Mouse (Mus musculus) midbrain, embryonic 10.5 days (tissue): ENCODE data around the gene Inafm1. TPM values are rescaled to one million over a fixed set of nuclear protein-coding genes. Genes with fewer than 3 reads are reported as not detected.

ENCODE experiments used
- DNase-seq: peaks from one replicate; pipeline ENCODE4 v3.0.0-alpha.2; 2017; ENCODE audit warnings: low spot score
- H3K27ac ChIP-seq: fragments of 300-500 bp; sonication (generic); replicated peaks from 2 replicates; pipeline ENCODE4 v1.5.1; 2016; ENCODE audit warnings: mild to moderate bottlenecking
- H3K27me3 ChIP-seq: fragments of 300-500 bp; sonication (generic); 2 replicates; pipeline ENCODE4 v1.6.1; 2016; ENCODE audit warnings: low read depth, mild to moderate bottlenecking; ENCODE audit not compliant: poor library complexity, severe bottlenecking
- H3K36me3 ChIP-seq: fragments of 300-500 bp; sonication (generic); 2 replicates; pipeline ENCODE4 v1.6.1; 2016; ENCODE audit warnings: mild to moderate bottlenecking, moderate library complexity
- H3K4me1 ChIP-seq: fragments of 300-500 bp; sonication (generic); 2 replicates; pipeline ENCODE4 v1.6.1; 2016
- H3K4me3 ChIP-seq: fragments of 300-500 bp; sonication (generic); 2 replicates; pipeline ENCODE4 v1.5.1; 2016; ENCODE audit warnings: mild to moderate bottlenecking, moderate library complexity
- H3K9me3 ChIP-seq: fragments of 300-500 bp; sonication (generic); replicated peaks from 2 replicates; pipeline ENCODE4 v1.6.1; 2016; ENCODE audit warnings: mild to moderate bottlenecking
- WGBS: fragments of 180-500 bp; shearing (Covaris S2); methylation state at CpG from one replicate; pipeline ENCODE4 v1.1.7; 2016; 5-methylcytosine and 5-hydroxymethylcytosine counted together
- polyA plus RNA-seq: library from polyadenylated mRNA; unstranded; fragments of >200 nt; fragmentation: Nextera tagmentation; extraction: Ambion mirVana; gene quantifications from 2 replicates; pipeline ENCODE4 v1.2.1, GENCODE M21; 2016

The Inafm1 gene
- polyA plus RNA-seq, 1 experiment from 2014 or later, result 6.3 TPM

- no peaks in the 10 kb centered on the region for H3K36me3 ChIP-seq
- 3% methylated on average over 41 of the region's 41 CpGs for WGBS
- H3K4me1 ChIP-seq, result peaks cover 46% of the 10 kb centered on the region
- DNase-seq, result peak; percentile 81
- no peaks in the 10 kb centered on the region for H3K9me3 ChIP-seq
- H3K4me3 ChIP-seq, result peak overlapping the region; percentile 64
- H3K27ac ChIP-seq, result peak overlapping the region; percentile 88
- H3K27me3 ChIP-seq, result peaks cover 18% of the 10 kb centered on the region
Observed at GRCm38 (mm10) chr7:16295321-16295900, 22.0 kb upstream of the Inafm1 start.

DNA sequence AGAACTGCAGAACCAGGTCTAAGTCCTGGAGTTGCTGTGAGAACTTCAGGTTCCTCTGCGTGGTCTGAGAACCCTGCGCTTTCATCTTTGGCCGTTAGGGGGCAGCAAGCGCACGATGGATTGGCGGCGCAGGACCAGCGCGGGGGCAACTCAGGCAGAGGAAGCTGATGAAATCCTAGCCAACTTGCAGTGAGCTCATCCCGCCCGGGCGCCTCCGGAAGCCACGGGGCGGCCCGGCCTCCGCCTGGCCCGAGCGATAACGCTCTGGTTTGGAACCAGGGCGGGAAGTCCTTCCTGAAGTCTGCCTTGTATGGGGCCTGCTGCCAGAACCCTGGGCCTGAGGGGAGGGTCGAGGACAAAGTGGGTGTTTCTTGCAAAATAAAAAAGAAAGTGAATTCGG is 21.4 kb upstream of the Inafm1 start:
- Histone ChIP-seq H3K36me3 (no peaks in the 10 kb centered on the region), H3K9me3 (no peaks in the 10 kb centered on the region), H3K4me1 (peaks cover 41% of the 10 kb centered on the region), H3K4me3 (peak overlapping the region; percentile 64), H3K27me3 (peaks cover 18% of the 10 kb centered on the region), H3K27ac (peak overlapping the region; percentile 88)
- under 1% methylated on average over 23 of the region's 23 CpGs for WGBS
- peak; percentile 95 for DNase-seq

- Histone ChIP-seq H3K9me3 (no peaks in the 10 kb centered on the region), H3K36me3 (no peaks in the 10 kb centered on the region), H3K27ac (no peak overlapping the region), H3K4me1 (peaks cover 36% of the 10 kb centered on the region), H3K27me3 (peaks cover 18% of the 10 kb centered on the region), H3K4me3 (peak overlapping the region; percentile 64; the same call in 1 of the 2 replicates)
- 33% methylated on average over 4 of the region's 4 CpGs for WGBS
- DNase-seq, result no peak
Observed at GRCm38 (mm10) chr7:16294346-16294745, 20.9 kb upstream of the Inafm1 start.

DNA sequence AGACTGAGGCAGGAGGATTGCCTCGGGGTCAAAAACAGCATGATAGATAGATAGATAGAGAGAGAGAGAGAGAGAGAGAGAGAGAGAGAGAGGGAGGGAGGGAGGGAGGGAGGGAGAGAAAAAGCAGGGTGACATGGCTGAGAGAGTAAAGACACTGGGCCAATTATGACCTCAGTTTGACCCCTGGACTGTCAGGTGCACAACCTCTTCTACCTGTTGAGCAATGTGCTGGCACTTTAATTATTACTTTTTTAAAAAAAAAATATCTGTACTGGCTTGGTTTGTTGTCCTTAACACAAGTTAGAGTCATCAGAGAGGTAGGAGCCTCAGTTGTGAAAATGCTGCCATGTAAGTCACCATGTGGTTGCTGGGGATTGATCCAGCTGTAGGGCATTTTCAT is 14.4 kb upstream of the Inafm1 start:
- WGBS, result 68% methylated on average over 1 of the region's 1 CpGs
- no peak for DNase-seq
- peaks cover 17% of the 10 kb centered on the region for H3K36me3 ChIP-seq
- H3K4me3 ChIP-seq, result no peak overlapping the region
- no peak overlapping the region for H3K27ac ChIP-seq
- peaks cover 19% of the 10 kb centered on the region for H3K4me1 ChIP-seq
- no peaks in the 10 kb centered on the region for H3K27me3 ChIP-seq
- no peaks in the 10 kb centered on the region for H3K9me3 ChIP-seq

DNA sequence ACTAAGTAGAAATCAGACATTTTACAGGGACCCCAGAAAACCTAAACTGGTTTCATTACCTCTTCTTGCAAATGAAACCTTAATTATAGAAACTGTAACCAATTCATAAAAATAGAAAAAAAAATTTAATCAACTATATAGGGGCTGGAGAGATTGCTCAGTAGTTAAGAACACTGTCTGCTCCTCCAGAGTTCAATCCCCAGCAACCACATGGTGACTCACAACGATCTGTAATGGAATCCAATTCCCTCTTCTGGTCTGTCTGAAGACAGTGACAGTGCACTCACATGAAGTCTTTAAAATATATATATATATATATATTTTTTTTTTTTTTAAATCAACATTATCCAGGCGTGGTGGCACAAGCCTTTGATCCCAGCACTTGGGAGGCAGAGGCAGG is 13.6 kb upstream of the Inafm1 start:
- 87% methylated on average over 2 of the region's 2 CpGs for WGBS
- no peaks in the 10 kb centered on the region for H3K27me3 ChIP-seq
- H3K4me1 ChIP-seq, result peaks cover 19% of the 10 kb centered on the region
- peak overlapping the region; percentile 83 for H3K4me3 ChIP-seq
- peaks cover 25% of the 10 kb centered on the region for H3K36me3 ChIP-seq
- H3K27ac ChIP-seq, result peak overlapping the region; percentile 97
- no peaks in the 10 kb centered on the region for H3K9me3 ChIP-seq
- DNase-seq, result no peak

GRCm38 (mm10) chr7:16286026-16286961 is 12.9 kb upstream of the Inafm1 start, which contains the start of gene Ccdc9:
Ccdc9 (minus strand) TSS chr7:16286795.
- Histone ChIP-seq H3K4me1 (peaks cover 19% of the 10 kb centered on the region), H3K27me3 (no peaks in the 10 kb centered on the region), H3K36me3 (peaks cover 32% of the 10 kb centered on the region), H3K4me3 (peak within 1 kb of the TSS; percentile 83), H3K9me3 (no peaks in the 10 kb centered on the region), H3K27ac (peak within 1 kb of the TSS; percentile 97)
- under 1% methylated on average over 70 of the region's 70 CpGs for WGBS
- DNase-seq, result peak; percentile 99

DNA sequence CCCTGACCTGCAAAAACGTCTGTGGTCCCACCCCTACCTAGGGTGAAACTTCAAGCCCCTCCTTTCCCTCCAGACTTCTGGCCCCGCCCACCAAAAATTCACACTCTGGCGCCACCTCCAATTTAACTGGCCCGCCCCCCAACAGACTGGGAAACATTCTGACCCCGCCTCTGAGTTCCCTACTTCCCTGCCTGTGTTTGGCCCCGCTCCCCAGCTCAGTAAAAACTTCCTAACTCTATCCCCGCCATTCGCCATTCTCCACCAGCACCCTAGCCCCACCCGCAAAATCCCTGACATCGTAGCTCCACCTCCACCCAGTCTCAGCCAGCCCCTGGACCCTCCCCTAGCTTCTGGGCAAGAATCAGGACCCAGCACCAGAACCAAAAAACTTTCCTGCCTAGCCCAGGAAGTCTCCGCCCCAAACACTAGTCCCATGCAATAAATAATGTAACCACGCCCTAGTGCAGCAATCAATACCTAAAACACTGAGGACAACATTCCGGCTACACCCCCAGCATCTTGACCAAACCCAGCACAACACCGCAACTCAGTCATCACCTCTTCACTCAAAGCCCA is 12.1 kb upstream of the Inafm1 start:
- H3K36me3 ChIP-seq, result peaks cover 40% of the 10 kb centered on the region
- peak; percentile 30 for DNase-seq
- H3K27ac ChIP-seq, result peak overlapping the region; percentile 97; the same call in 1 of the 2 replicates
- peaks cover 19% of the 10 kb centered on the region for H3K4me1 ChIP-seq
- H3K4me3 ChIP-seq, result peak overlapping the region; percentile 83
- H3K9me3 ChIP-seq, result no peaks in the 10 kb centered on the region
- WGBS, result 4% methylated on average over 14 of the region's 14 CpGs
- H3K27me3 ChIP-seq, result no peaks in the 10 kb centered on the region

- 83% methylated on average over 9 of the region's 9 CpGs for WGBS
- Histone ChIP-seq H3K27me3 (no peaks in the 10 kb centered on the region), H3K4me3 (peak overlapping the region; percentile 83), H3K36me3 (peaks cover 46% of the 10 kb centered on the region), H3K9me3 (no peaks in the 10 kb centered on the region), H3K4me1 (peaks cover 19% of the 10 kb centered on the region), H3K27ac (no peak overlapping the region)
- no peak for DNase-seq
Observed at GRCm38 (mm10) chr7:16284904-16285303, 11.5 kb upstream of the Inafm1 start.

DNA sequence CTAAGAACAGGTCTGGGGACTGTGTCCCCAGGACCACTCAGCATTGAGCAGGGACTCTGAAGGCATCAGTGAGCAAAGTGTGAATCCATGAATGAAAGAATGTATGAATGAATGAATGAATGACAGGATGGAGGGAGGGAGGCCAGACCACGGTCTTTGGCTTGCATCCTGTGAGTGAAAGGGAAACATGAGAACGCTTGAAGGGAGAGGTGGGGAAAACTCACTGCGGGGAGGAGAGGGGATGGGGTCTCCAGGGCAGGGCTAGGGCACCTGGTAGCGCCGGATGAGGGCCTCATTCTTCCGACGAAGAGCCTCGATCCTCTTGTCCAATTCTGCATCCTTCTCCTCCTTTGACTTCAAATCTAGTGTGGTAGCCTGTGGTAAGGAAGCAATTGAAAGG is 10.6 kb upstream of the Inafm1 start:
- no peak for DNase-seq
- no peak overlapping the region for H3K4me3 ChIP-seq
- H3K27me3 ChIP-seq, result no peaks in the 10 kb centered on the region
- H3K4me1 ChIP-seq, result peaks cover 19% of the 10 kb centered on the region
- no peaks in the 10 kb centered on the region for H3K9me3 ChIP-seq
- H3K27ac ChIP-seq, result no peak overlapping the region
- WGBS, result 91% methylated on average over 8 of the region's 8 CpGs
- peaks cover 53% of the 10 kb centered on the region for H3K36me3 ChIP-seq

DNA sequence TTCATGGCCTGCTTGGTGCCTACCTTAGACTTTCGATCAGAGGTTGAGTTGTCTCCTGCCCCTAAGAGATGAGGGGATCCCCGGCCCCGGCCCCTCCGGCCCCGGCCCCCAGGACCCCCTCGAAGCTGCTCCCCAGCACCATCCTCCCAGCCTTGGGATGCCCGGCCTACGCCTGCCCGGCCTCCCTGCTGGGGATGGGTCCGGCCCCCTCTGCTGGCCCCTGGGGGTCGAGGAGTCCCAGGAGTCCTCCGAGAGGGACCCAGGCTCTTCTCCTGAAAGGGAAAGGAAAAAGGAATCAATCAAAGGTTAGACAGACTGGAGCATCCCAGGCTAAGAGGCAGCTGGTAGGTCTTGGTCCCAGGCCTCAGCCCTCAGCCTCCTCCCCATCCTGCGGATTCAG is 8.9 kb upstream of the Inafm1 start:
- Histone ChIP-seq H3K4me1 (peaks cover 19% of the 10 kb centered on the region), H3K4me3 (no peak overlapping the region), H3K9me3 (no peaks in the 10 kb centered on the region), H3K27me3 (no peaks in the 10 kb centered on the region), H3K27ac (no peak overlapping the region), H3K36me3 (peaks cover 69% of the 10 kb centered on the region)
- 93% methylated on average over 13 of the region's 13 CpGs for WGBS
- no peak for DNase-seq

- Histone ChIP-seq H3K36me3 (peaks cover 85% of the 10 kb centered on the region), H3K9me3 (no peaks in the 10 kb centered on the region), H3K27me3 (peaks cover 4% of the 10 kb centered on the region), H3K27ac (no peak overlapping the region), H3K4me1 (peaks cover 11% of the 10 kb centered on the region), H3K4me3 (no peak overlapping the region)
- no peak for DNase-seq
- WGBS, result 94% methylated on average over 11 of the region's 11 CpGs
Observed at GRCm38 (mm10) chr7:16280721-16281120, 7.3 kb upstream of the Inafm1 start.

- Histone ChIP-seq H3K4me1 (peaks cover 38% of the 10 kb centered on the region), H3K36me3 (peaks cover 51% of the 10 kb centered on the region), H3K4me3 (no peak overlapping the region), H3K27ac (no peak overlapping the region), H3K9me3 (no peaks in the 10 kb centered on the region), H3K27me3 (peaks cover 36% of the 10 kb centered on the region)
- WGBS, result 88% methylated on average over 10 of the region's 10 CpGs
- no peak for DNase-seq
Observed at GRCm38 (mm10) chr7:16274922-16275890, 1.8 kb upstream of the Inafm1 start.
